Mouse (Mus musculus): ENCODE measurements around the gene Ccdc30.

Gene Ccdc30

GRCm38 (mm10) chr4:119415072-119415753, at the start of gene Ccdc30:
Ccdc30 (minus strand) TSS chr4:119415521.
- peak; percentile 85 to 91 for DNase-seq

- DNase-seq, result no peak
These were observed 48.6 kb upstream of the Ccdc30 start for GRCm38 (mm10) chr4:119463756-119464419.

- peak; percentile 57 to 73 for DNase-seq
These were observed 47.8 kb upstream of the Ccdc30 start for GRCm38 (mm10) chr4:119462858-119463755.

- DNase-seq, result no peak
These were observed 47.1 kb upstream of the Ccdc30 start for GRCm38 (mm10) chr4:119462457-119462856.

- peak; percentile 19 to 41 for DNase-seq
These were observed 45.4 kb upstream of the Ccdc30 start for GRCm38 (mm10) chr4:119460728-119461141.

GRCm38 (mm10) chr4:119460296-119460695, 45.0 kb upstream of the Ccdc30 start:
- no peak for DNase-seq

- DNase-seq, result no peak
These were observed 38.2 kb upstream of the Ccdc30 start for GRCm38 (mm10) chr4:119453533-119453932.

GRCm38 (mm10) chr4:119453128-119453527, 37.8 kb upstream of the Ccdc30 start:
- no peak for DNase-seq

- DNase-seq, result no peak
These were observed 35.1 kb upstream of the Ccdc30 start for GRCm38 (mm10) chr4:119450436-119450835.

GRCm38 (mm10) chr4:119447786-119448185, 32.5 kb upstream of the Ccdc30 start:
- DNase-seq, result no peak

GRCm38 (mm10) chr4:119447261-119447660, 31.9 kb upstream of the Ccdc30 start:
- DNase-seq, result no peak

- no peak for DNase-seq
These were observed 27.2 kb upstream of the Ccdc30 start for GRCm38 (mm10) chr4:119442539-119442938.

- no peak for DNase-seq
These were observed 26.5 kb upstream of the Ccdc30 start for GRCm38 (mm10) chr4:119441836-119442235.

GRCm38 (mm10) chr4:119437936-119438335, 22.6 kb upstream of the Ccdc30 start:
- DNase-seq, result no peak

GRCm38 (mm10) chr4:119430678-119431077, 15.4 kb upstream of the Ccdc30 start:
- DNase-seq, result peak; percentile 35 to 65

GRCm38 (mm10) chr4:119427680-119428079, 12.4 kb upstream of the Ccdc30 start:
- DNase-seq, result no peak

GRCm38 (mm10) chr4:119425601-119426000, 10.3 kb upstream of the Ccdc30 start:
- DNase-seq, result no peak

- no peak for DNase-seq
These were observed 9.8 kb upstream of the Ccdc30 start for GRCm38 (mm10) chr4:119425077-119425476.

- peak; percentile 90 to 93 for DNase-seq
These were observed 7.1 kb upstream of the Ccdc30 start, which contains the start of the genes Ppcs and Zmynd12 for GRCm38 (mm10) chr4:119422294-119422964. Ppcs (minus strand) TSS chr4:119422420. Zmynd12 (plus strand) TSS chr4:119422814.

GRCm38 (mm10) chr4:119421921-119422293, 6.6 kb upstream of the Ccdc30 start:
- peak in 1 of 2 experiments; percentile 15 for DNase-seq

GRCm38 (mm10) chr4:119421191-119421590, 5.9 kb upstream of the Ccdc30 start:
- no peak for DNase-seq

- no peak for DNase-seq
These were observed 2.6 kb upstream of the Ccdc30 start for GRCm38 (mm10) chr4:119417894-119418293.

- no peak for DNase-seq
These were observed 1.9 kb upstream of the Ccdc30 start for GRCm38 (mm10) chr4:119417270-119417669.

Measured in lung, adult 18-20 months (tissue).